Mouse (Mus musculus): ENCODE measurements around the gene Adgrg3.

GRCm38 (mm10) chr8:95058661-95059060 lies 41.2 kb downstream of the Adgrg3 start:
- TF ChIP-seq CTCF (IDR thresholded peaks at IDR 0.05; ENCODE audit: control insufficient read depth, insufficient read depth, insufficient read length) (no peak), CEBPB (IDR thresholded peaks at IDR 0.05; ENCODE audit: low read depth) (no peak)
